Mouse (Mus musculus): ENCODE data around the gene Atp8a2.

Atp8a2 gene

GRCm38 (mm10) chr14:60163367-60163766 is 33.6 kb downstream of the Atp8a2 start:
- no peak for DNase-seq (ENCODE audit: inconsistent age in 2 of 2, low spot score in 1 of 2)

DNA sequence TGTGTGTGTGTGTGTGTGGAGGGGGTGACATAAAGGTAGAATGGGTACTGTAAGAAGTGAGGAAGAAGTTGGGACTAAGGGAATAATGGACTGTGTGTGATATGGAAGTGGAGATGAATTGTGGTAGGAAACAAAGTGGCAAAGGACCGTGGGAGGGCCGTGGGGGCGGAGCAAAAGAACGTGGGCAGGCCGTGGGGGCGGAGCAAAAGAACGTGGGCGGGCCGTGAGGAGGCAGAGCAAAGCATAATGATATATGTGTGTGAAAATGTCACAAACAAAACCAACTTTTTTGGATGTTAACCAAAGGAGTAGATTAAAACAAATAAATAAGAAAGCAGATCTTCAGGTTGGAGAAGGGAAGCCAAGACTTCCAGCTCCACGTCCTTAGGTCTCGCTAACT is 44.6 kb downstream of the Atp8a2 start:
- no peak for DNase-seq (ENCODE audit: inconsistent age in 2 of 2, low spot score in 1 of 2)

GRCm38 (mm10) chr14:60148893-60149292 is 48.1 kb downstream of the Atp8a2 start:
- DNase-seq (ENCODE audit: inconsistent age in 2 of 2, low spot score in 1 of 2): no peak

GRCm38 (mm10) chr14:60143234-60143633 is 53.7 kb downstream of the Atp8a2 start:
- DNase-seq (ENCODE audit: inconsistent age in 2 of 2, low spot score in 1 of 2): no peak

DNA sequence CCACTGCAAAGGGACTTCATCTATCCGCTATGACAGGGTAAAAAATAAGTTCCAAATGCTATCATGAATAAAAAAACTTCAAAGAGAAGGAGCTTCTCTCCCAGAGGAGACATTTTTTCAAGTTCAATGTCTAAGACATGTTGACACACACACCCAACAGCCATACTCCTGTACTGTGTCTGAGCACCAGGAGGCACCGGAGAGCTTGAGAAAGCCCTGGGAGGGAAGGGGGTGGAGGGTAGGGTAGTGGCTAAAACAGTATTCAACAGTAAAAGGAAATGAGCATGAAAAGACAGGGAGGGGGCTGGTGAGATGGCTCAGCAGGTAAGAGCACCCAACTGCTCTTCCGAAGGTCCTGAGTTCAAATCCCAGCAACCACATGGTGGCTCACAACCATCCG is 58.6 kb downstream of the Atp8a2 start:
- DNase-seq (ENCODE audit: inconsistent age in 2 of 2, low spot score in 1 of 2): no peak

DNA sequence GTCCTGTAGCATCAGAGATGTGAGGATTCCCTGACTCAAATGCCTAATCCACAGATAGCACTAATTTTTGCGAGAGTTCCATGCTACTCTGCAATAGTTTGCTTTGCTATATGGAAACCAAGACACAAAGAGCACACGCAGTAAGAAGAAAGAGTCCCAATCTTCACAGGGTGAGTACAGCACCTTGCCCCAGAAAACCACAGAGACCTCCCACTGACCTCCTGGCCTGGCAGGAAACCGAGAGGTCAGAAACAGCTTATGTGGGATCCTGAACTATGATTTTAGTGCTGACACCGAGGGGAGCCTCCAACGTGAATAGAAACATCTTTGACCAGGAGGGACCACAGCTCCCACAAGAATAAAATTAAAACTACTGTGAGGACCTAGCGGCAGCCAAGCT is 59.2 kb downstream of the Atp8a2 start:
- DNase-seq (ENCODE audit: inconsistent age in 2 of 2, low spot score in 1 of 2): no peak

DNA sequence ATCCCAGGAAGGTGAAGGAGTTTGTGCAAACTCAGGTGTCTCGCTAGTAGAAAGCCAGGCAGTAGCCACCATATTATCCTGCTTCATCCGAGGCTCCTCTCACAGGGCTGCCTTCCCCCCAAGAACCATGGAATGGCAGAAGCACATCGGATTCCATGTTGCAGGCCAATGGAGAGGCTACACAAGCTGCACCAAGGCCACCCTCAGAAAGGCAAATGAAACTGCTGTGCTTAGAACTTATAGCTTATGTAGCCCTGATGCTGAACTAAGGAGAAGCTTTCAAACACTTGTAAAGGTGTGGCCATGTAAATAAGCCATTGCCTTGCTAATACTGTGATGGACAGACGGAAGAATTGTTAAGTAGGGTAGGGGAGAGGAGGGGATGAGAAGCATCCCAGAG is 61.2 kb downstream of the Atp8a2 start:
- DNase-seq (ENCODE audit: inconsistent age in 2 of 2, low spot score in 1 of 2): no peak

GRCm38 (mm10) chr14:60134720-60135119 is 62.3 kb downstream of the Atp8a2 start:
- DNase-seq (ENCODE audit: inconsistent age in 2 of 2, low spot score in 1 of 2): no peak

GRCm38 (mm10) chr14:60131196-60131876 is 65.6 kb downstream of the Atp8a2 start:
- no peak for DNase-seq (ENCODE audit: inconsistent age in 2 of 2, low spot score in 1 of 2)

DNA sequence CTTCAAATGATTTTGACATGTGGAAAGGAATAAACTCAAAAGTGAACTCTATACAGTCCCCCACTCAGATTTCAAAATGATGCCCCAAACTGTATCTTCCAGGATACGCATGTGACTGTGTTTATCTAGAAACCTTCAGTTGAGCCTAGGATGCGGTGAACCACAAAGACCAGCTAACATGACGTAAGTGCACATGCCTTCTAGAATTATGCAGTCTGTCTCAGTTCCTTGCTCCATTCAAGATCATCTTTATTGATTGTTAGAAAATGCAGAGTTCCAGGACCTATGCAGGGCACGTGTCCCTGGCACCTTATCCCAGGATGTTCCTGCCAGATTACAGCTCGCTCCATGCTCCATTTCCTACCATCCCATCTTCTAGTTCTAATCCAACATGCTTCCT is 67.4 kb downstream of the Atp8a2 start:
- no peak for DNase-seq (ENCODE audit: inconsistent age in 2 of 2, low spot score in 1 of 2)

- no peak for DNase-seq (ENCODE audit: inconsistent age in 2 of 2, low spot score in 1 of 2)
Measured at GRCm38 (mm10) chr14:60125202-60125601, 71.8 kb downstream of the Atp8a2 start.

GRCm38 (mm10) chr14:60121572-60121971 is 75.4 kb downstream of the Atp8a2 start:
- DNase-seq (ENCODE audit: inconsistent age in 2 of 2, low spot score in 1 of 2): no peak

DNA sequence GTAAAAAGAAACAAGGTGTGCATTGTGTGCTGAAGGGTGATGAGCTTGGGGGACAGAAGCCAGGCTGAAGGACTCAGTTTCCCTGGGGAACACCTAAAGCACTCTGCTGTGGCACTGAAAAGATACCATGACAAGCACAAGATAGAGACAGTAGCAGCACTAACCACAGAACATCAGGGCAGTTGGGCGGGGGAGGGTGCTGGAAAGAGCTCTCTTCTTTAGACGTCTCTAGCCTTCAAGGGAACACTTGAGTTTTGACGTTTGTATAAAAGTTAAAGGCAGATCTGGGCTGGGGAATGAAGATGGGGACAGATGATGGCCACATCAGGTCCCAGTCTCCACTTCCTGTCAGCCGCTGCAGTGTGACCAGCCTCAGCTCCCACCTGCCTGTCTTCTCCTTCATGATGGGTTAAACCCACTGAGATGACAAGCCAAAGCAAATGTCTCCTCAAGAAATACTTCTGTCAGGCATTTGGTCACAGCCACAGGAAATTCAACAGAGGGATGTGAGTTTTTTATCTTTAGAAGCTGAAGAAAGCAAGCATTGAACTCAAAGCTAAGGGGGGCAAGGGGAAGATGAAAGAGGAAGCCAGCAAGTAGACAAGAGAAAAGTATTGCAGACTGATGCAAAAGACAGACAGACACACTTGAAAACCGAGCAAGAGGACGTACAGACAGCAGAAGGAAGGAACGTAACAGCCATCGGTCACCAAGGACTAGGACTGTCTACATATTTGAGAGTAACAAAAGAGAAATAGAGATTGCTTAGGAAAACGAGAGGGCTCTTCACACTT is 79.0 kb downstream of the Atp8a2 start:
- DNase-seq (ENCODE audit: inconsistent age in 2 of 2, low spot score in 1 of 2): no peak

- DNase-seq (ENCODE audit: inconsistent age in 2 of 2, low spot score in 1 of 2): peak; percentile 11 to 47
Measured at GRCm38 (mm10) chr14:60086808-60087725, 109.9 kb downstream of the Atp8a2 start.

GRCm38 (mm10) chr14:60086254-60086807 is 110.6 kb downstream of the Atp8a2 start:
- no peak for DNase-seq (ENCODE audit: inconsistent age in 2 of 2, low spot score in 1 of 2)

DNA sequence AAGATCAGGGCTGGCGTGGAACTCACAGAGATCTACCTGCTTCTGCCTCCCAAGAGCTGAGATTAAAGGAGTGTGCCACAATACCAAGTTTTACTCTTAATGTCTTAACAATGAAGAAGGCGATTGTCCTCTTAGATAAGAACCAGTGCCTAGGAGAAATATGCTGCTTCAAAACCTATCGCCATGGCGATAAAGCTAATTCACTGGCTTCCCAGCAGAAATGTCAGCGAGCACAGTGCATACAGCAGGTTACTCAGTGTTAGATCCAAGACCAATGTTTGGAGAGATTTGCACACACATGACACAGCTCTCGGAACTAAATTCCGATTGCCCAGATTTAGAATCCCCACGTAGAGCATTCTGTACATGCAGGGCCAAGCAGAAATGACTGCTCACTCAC is 114.2 kb downstream of the Atp8a2 start:
- DNase-seq (ENCODE audit: inconsistent age in 2 of 2, low spot score in 1 of 2): no peak

- DNase-seq (ENCODE audit: inconsistent age in 2 of 2, low spot score in 1 of 2): no peak
Measured at GRCm38 (mm10) chr14:60072496-60072895, 124.5 kb downstream of the Atp8a2 start.

GRCm38 (mm10) chr14:60065186-60065585 is 131.8 kb downstream of the Atp8a2 start:
- no peak for DNase-seq (ENCODE audit: inconsistent age in 2 of 2, low spot score in 1 of 2)

- DNase-seq (ENCODE audit: inconsistent age in 2 of 2, low spot score in 1 of 2): no peak
Measured at GRCm38 (mm10) chr14:60061023-60061422, 136.0 kb downstream of the Atp8a2 start.

GRCm38 (mm10) chr14:60058867-60059266 is 138.1 kb downstream of the Atp8a2 start:
- no peak for DNase-seq (ENCODE audit: inconsistent age in 2 of 2, low spot score in 1 of 2)

DNA sequence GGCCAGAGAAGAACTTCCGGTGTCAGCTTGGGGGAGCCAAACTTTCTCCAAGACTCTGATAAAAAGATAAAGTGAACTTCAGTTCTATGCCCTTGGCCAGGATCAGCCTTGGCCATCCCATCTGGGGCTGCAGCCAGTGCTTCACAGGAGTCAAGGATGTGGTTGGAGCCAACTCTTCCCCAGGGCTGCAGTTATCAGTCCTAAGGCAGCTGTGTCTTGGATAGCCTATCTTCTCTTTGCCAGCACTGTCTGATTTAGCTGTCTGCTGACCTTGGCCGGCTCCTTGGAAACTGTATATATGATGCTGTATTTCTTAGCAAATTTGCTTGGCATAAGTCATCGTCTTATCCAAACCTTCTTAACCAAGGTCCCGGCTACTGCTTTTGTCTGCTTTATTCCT is 141.7 kb downstream of the Atp8a2 start:
- DNase-seq (ENCODE audit: inconsistent age in 2 of 2, low spot score in 1 of 2): peak in 1 of 2 experiments; percentile 29

Data from adrenal gland, adult (tissue).